Mouse (Mus musculus): ENCODE measurements around the gene Gsg1l. TPM values are rescaled to one million over a fixed set of nuclear protein-coding genes. Genes with fewer than 3 reads are reported as not detected.

Gsg1l gene
- polyA plus RNA-seq, 1 experiment from 2014 or later, result 12.0 TPM

- Histone ChIP-seq H3K4me1 (replicated peaks) (0 out of 2 replicates have a peak, but pooled peaks cover 4% of the 10 kb centered on the region), H3K27ac (ENCODE audit: poor library complexity, severe bottlenecking) (no peak overlapping the region), H3K4me2 (no peak overlapping the region), H3K36me3 (peaks cover 45% of the 10 kb centered on the region), H3K9me3 (replicated peaks) (no peaks in the 10 kb centered on the region), H3K4me3 (no peak overlapping the region), H3K9ac (no peak overlapping the region), H3K27me3 (replicated peaks) (no peaks in the 10 kb centered on the region)
- WGBS, result 75% methylated on average over 7 of the region's 9 CpGs
- ATAC-seq (ENCODE audit: insufficient number of reproducible peaks, low FRiP score), result no peak
Measured at GRCm38 (mm10) chr7:126097219-126097915, 15.2 kb upstream of the Gsg1l start.

DNA sequence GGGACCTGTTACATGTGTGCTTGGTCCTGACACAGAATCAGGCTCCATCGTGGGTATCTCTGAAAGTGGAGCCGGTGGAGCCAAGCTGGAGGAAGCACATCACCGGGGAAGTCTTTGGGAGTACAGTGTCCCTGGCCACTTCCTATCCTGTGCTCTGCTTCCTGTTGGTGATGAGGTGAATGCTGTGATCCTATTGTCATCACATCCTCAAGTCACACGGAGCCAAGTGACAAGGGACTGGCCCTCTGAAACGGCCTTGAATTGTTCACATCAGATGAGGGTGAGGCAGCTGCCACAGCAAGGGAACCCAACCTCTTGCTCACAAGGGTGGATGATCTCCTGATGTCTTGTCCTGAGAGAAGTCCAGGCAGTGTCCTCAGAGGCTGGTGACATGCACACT lies 14.4 kb upstream of the Gsg1l start:
- Histone ChIP-seq H3K27ac (ENCODE audit: poor library complexity, severe bottlenecking) (no peak overlapping the region), H3K27me3 (replicated peaks) (no peaks in the 10 kb centered on the region), H3K4me1 (replicated peaks) (0 out of 2 replicates have a peak, but pooled peaks cover 4% of the 10 kb centered on the region), H3K9me3 (replicated peaks) (no peaks in the 10 kb centered on the region), H3K36me3 (peaks cover 38% of the 10 kb centered on the region), H3K4me3 (no peak overlapping the region), H3K9ac (no peak overlapping the region), H3K4me2 (no peak overlapping the region)
- no peak for ATAC-seq (ENCODE audit: insufficient number of reproducible peaks, low FRiP score)
- WGBS, result 37% methylated on average over 5 of the region's 5 CpGs

- WGBS, result 89% methylated on average over 5 of the region's 5 CpGs
- Histone ChIP-seq H3K4me3 (no peak overlapping the region), H3K9me3 (replicated peaks) (peaks cover 7% of the 10 kb centered on the region), H3K9ac (no peak overlapping the region), H3K4me2 (no peak overlapping the region), H3K36me3 (peaks cover 20% of the 10 kb centered on the region), H3K27ac (ENCODE audit: poor library complexity, severe bottlenecking) (no peak overlapping the region), H3K4me1 (replicated peaks) (0 out of 2 replicates have a peak, but pooled peaks cover 4% of the 10 kb centered on the region), H3K27me3 (replicated peaks) (no peaks in the 10 kb centered on the region)
- ATAC-seq (ENCODE audit: insufficient number of reproducible peaks, low FRiP score), result no peak
Measured at GRCm38 (mm10) chr7:126094738-126095137, 12.5 kb upstream of the Gsg1l start.

- H3K9ac ChIP-seq, result no peak overlapping the region
- no peak overlapping the region for H3K4me2 ChIP-seq
- H3K27ac ChIP-seq (ENCODE audit: poor library complexity, severe bottlenecking), result no peak overlapping the region
- peaks cover 7% of the 10 kb centered on the region; the same call in 1 of the 2 replicates for H3K36me3 ChIP-seq
- no peaks in the 10 kb centered on the region for H3K27me3 ChIP-seq (replicated peaks)
- no peak overlapping the region for H3K4me3 ChIP-seq
- no peak for ATAC-seq (ENCODE audit: insufficient number of reproducible peaks, low FRiP score)
- H3K9me3 ChIP-seq (replicated peaks), result peaks cover 7% of the 10 kb centered on the region
- 0 out of 2 replicates have a peak, but pooled peaks cover 7% of the 10 kb centered on the region for H3K4me1 ChIP-seq (replicated peaks)
- 37% methylated on average over 3 of the region's 3 CpGs for WGBS
Measured at GRCm38 (mm10) chr7:126093162-126093561, 11.0 kb upstream of the Gsg1l start.

DNA sequence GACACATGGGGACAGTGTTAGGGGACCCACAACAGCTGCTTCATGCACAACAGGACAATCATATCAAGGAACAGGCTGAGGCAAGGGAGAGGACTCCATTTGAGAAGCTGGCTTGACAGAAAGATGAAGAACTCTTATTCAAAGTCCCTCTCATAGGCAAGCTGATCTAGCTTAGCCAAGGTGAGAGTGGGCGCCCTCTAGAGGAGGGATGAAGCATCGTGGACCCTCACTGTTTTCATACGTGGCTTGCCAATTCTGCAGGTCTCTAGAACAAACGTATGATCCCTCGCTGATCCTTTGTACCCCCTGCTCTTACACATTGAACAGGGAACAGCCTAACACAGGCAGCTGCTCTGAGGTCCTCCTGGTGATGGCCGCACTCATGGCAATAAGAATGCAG lies 7.6 kb upstream of the Gsg1l start:
- ATAC-seq (ENCODE audit: insufficient number of reproducible peaks, low FRiP score), result no peak
- H3K4me3 ChIP-seq, result no peak overlapping the region
- H3K4me1 ChIP-seq (replicated peaks), result peaks cover 28% of the 10 kb centered on the region
- H3K9ac ChIP-seq, result no peak overlapping the region
- no peak overlapping the region for H3K4me2 ChIP-seq
- H3K27me3 ChIP-seq (replicated peaks), result peaks cover 9% of the 10 kb centered on the region
- H3K36me3 ChIP-seq, result no peaks in the 10 kb centered on the region
- peaks cover 7% of the 10 kb centered on the region for H3K9me3 ChIP-seq (replicated peaks)
- no peak overlapping the region for H3K27ac ChIP-seq (ENCODE audit: poor library complexity, severe bottlenecking)
- WGBS, result 17% methylated on average over 6 of the region's 6 CpGs

DNA sequence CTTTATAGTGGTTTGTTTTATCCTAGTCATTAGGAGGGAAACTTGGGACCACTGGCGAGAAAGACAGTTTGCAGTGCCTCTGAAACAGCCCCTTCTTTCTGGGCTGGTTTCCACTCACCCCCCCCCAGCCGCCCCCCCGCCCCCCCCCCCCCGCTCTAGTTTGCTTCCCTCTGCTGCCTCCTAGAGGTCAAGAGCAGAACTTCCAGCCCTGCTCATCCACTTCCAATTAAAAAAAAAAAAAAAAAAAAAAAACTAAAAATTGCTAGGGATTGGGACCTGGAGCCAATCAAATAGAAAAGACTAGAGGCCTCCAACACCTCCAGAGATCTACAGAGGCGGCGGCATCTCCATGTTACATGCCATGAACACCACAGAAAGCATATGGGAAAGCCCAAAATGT lies 5.9 kb upstream of the Gsg1l start:
- Histone ChIP-seq H3K27me3 (replicated peaks) (peaks cover 23% of the 10 kb centered on the region), H3K4me1 (replicated peaks) (peaks cover 40% of the 10 kb centered on the region), H3K9ac (no peak overlapping the region), H3K9me3 (replicated peaks) (peaks cover 7% of the 10 kb centered on the region), H3K36me3 (no peaks in the 10 kb centered on the region), H3K4me3 (no peak overlapping the region), H3K4me2 (no peak overlapping the region), H3K27ac (ENCODE audit: poor library complexity, severe bottlenecking) (no peak overlapping the region)
- ATAC-seq (ENCODE audit: insufficient number of reproducible peaks, low FRiP score), result no peak
- 35% methylated on average over 3 of the region's 6 CpGs for WGBS

DNA sequence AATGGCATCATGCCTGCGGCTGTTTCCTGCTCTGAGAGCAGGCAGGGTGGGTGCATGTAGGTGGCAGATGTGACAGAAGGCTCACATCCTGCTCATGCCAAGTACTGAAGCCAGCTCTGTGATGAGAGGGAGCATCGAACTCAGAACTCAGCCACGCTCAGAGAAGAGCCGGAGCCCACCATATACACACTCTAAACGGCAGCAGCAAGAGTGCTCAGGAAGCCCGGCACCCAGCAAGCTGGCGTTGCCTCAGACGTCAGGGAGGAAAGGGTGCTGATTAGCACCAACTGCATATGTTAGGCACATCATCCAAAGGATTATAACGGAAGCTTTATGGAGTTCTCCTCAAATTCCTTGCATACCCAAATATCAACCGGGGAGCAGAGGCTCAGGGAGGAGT lies 5.4 kb upstream of the Gsg1l start:
- Histone ChIP-seq H3K4me3 (no peak overlapping the region), H3K27me3 (replicated peaks) (peaks cover 28% of the 10 kb centered on the region), H3K4me2 (no peak overlapping the region), H3K9ac (no peak overlapping the region), H3K27ac (ENCODE audit: poor library complexity, severe bottlenecking) (no peak overlapping the region), H3K36me3 (no peaks in the 10 kb centered on the region), H3K9me3 (replicated peaks) (peaks cover 7% of the 10 kb centered on the region), H3K4me1 (replicated peaks) (peaks cover 44% of the 10 kb centered on the region)
- WGBS, result 52% methylated on average over 10 of the region's 10 CpGs
- ATAC-seq (ENCODE audit: insufficient number of reproducible peaks, low FRiP score), result no peak

DNA sequence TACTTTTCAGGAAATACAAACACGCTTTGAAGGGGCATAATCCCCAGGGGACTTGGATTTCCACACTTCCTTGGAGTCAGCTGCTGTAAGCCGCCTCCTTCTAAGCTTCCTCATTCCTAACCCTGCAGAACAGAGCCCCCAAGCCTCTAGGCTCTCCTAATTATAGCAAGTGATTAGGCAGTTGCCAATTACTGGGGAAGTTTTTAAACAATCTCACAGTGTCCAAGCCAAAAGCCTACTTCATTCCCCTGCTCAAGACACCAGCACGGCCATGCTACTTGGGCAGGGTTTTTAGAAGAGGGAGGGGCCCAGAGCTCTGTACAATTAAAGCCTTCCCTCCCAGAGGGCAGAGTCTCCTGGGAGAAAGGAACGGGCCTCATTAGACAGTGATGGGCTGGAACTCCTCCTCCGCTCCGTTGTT lies 4.1 kb upstream of the Gsg1l start:
- Histone ChIP-seq H3K27me3 (replicated peaks) (peaks cover 41% of the 10 kb centered on the region), H3K4me2 (no peak overlapping the region), H3K4me3 (no peak overlapping the region), H3K9me3 (replicated peaks) (peaks cover 6% of the 10 kb centered on the region), H3K4me1 (replicated peaks) (peaks cover 48% of the 10 kb centered on the region), H3K36me3 (no peaks in the 10 kb centered on the region), H3K9ac (no peak overlapping the region), H3K27ac (ENCODE audit: poor library complexity, severe bottlenecking) (no peak overlapping the region)
- 28% methylated on average over 6 of the region's 6 CpGs for WGBS
- no peak for ATAC-seq (ENCODE audit: insufficient number of reproducible peaks, low FRiP score)

- Histone ChIP-seq H3K4me1 (replicated peaks) (peaks cover 48% of the 10 kb centered on the region), H3K4me2 (no peak overlapping the region), H3K9ac (no peak overlapping the region), H3K27me3 (replicated peaks) (peaks cover 52% of the 10 kb centered on the region), H3K36me3 (no peaks in the 10 kb centered on the region), H3K27ac (ENCODE audit: poor library complexity, severe bottlenecking) (no peak overlapping the region), H3K9me3 (replicated peaks) (no peaks in the 10 kb centered on the region), H3K4me3 (no peak overlapping the region)
- 86% methylated on average over 9 of the region's 9 CpGs for WGBS
- no peak for ATAC-seq (ENCODE audit: insufficient number of reproducible peaks, low FRiP score)
Measured at GRCm38 (mm10) chr7:126085154-126085553, 2.9 kb upstream of the Gsg1l start.

DNA sequence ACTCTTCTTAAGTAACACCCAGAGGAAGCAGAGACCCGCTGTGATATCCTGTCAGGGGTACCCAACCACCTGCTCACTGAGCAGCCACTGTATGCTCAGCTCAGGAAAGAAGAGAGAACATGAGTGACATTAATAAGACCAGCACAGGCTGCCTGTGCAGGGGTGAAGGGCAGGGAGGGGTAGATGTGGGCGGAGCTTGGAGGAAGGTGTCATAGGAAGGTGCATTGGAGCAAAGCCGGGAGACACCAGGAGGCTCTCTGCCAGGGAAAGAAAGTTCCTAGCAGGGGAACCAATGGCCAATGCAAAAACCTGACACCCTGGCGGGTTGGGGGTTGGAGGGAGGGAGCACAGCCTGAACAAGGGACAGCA lies 1.8 kb upstream of the Gsg1l start:
- no peak for ATAC-seq (ENCODE audit: insufficient number of reproducible peaks, low FRiP score)
- no peak overlapping the region for H3K27ac ChIP-seq (ENCODE audit: poor library complexity, severe bottlenecking)
- peaks cover 49% of the 10 kb centered on the region for H3K4me1 ChIP-seq (replicated peaks)
- peaks cover 63% of the 10 kb centered on the region for H3K27me3 ChIP-seq (replicated peaks)
- peak overlapping the region; percentile 25; the same call in 1 of the 2 replicates for H3K9ac ChIP-seq
- no peaks in the 10 kb centered on the region for H3K36me3 ChIP-seq
- H3K4me2 ChIP-seq, result no peak overlapping the region
- H3K4me3 ChIP-seq, result no peak overlapping the region
- 19% methylated on average over 4 of the region's 4 CpGs for WGBS
- H3K9me3 ChIP-seq (replicated peaks), result no peaks in the 10 kb centered on the region

- Histone ChIP-seq H3K36me3 (no peaks in the 10 kb centered on the region), H3K9me3 (replicated peaks) (no peaks in the 10 kb centered on the region), H3K4me2 (no peak overlapping the region), H3K4me1 (replicated peaks) (peaks cover 49% of the 10 kb centered on the region), H3K27ac (ENCODE audit: poor library complexity, severe bottlenecking) (no peak overlapping the region), H3K4me3 (no peak overlapping the region), H3K9ac (no peak overlapping the region), H3K27me3 (replicated peaks) (peaks cover 65% of the 10 kb centered on the region)
- WGBS, result 25% methylated on average over 9 of the region's 9 CpGs
- ATAC-seq (ENCODE audit: insufficient number of reproducible peaks, low FRiP score), result no peak
Measured at GRCm38 (mm10) chr7:126083341-126083979, 1.2 kb upstream of the Gsg1l start.

Data from heart, embryonic 12.5 days (tissue).